Mouse (Mus musculus): ENCODE data around the gene Msln. TPM values are rescaled to one million over a fixed set of nuclear protein-coding genes. Genes with fewer than 3 reads are reported as not detected.

Msln gene
- polyA plus RNA-seq, 1 experiment from 2014 or later = 38.7 TPM

- no peak for ATAC-seq (replicated peaks; ENCODE audit: insufficient number of reproducible peaks, insufficient read depth, low FRiP score, low read depth)
- Histone ChIP-seq H3K27ac (no peak overlapping the region), H3K9ac (no peak overlapping the region), H3K4me3 (no peak overlapping the region), H3K36me3 (peaks cover 9% of the 10 kb centered on the region; the same call in 1 of the 2 replicates), H3K9me3 (replicated peaks) (no peaks in the 10 kb centered on the region), H3K4me2 (no peak overlapping the region), H3K4me1 (replicated peaks) (peaks cover 19% of the 10 kb centered on the region), H3K27me3 (peaks cover 4% of the 10 kb centered on the region; the same call in 1 of the 2 replicates)
- 94% methylated on average over 19 of the region's 19 CpGs for WGBS
Measured at GRCm38 (mm10) chr17:25723470-25723869, 30.7 kb downstream of the Msln start.

- Histone ChIP-seq H3K4me2 (no peak overlapping the region), H3K36me3 (peaks cover 9% of the 10 kb centered on the region; the same call in 1 of the 2 replicates), H3K4me3 (no peak overlapping the region), H3K27me3 (peaks cover 24% of the 10 kb centered on the region), H3K9ac (no peak overlapping the region), H3K27ac (no peak overlapping the region), H3K4me1 (replicated peaks) (peaks cover 18% of the 10 kb centered on the region), H3K9me3 (replicated peaks) (no peaks in the 10 kb centered on the region)
- 93% methylated on average over 5 of the region's 5 CpGs for whole genome bisulfite sequencing
- ATAC-seq (replicated peaks; ENCODE audit: insufficient number of reproducible peaks, insufficient read depth, low FRiP score, low read depth) = no peak
Measured at GRCm38 (mm10) chr17:25721476-25721875, 32.7 kb downstream of the Msln start.

GRCm38 (mm10) chr17:25717691-25718090 is 36.5 kb downstream of the Msln start:
- peak overlapping the region; percentile 45 for H3K4me3 ChIP-seq
- ATAC-seq (replicated peaks; ENCODE audit: insufficient number of reproducible peaks, insufficient read depth, low FRiP score, low read depth) = no peak; the same call in 1 of the 2 replicates
- H3K36me3 ChIP-seq = peaks cover 9% of the 10 kb centered on the region; the same call in 1 of the 2 replicates
- peaks cover 16% of the 10 kb centered on the region for H3K4me1 ChIP-seq (replicated peaks)
- peaks cover 32% of the 10 kb centered on the region for H3K27me3 ChIP-seq
- no peaks in the 10 kb centered on the region for H3K9me3 ChIP-seq (replicated peaks)
- peak overlapping the region; percentile 52; the same call in 1 of the 2 replicates for H3K9ac ChIP-seq
- WGBS = 7% methylated on average over 6 of the region's 6 CpGs
- H3K4me2 ChIP-seq = peak overlapping the region; percentile 86
- no peak overlapping the region for H3K27ac ChIP-seq

GRCm38 (mm10) chr17:25716711-25717637 is 37.2 kb downstream of the Msln start, which contains the start of gene Gng13:
TSS of gene Gng13 (plus strand) at chr17:25717171.
- H3K27me3 ChIP-seq = peaks cover 32% of the 10 kb centered on the region
- H3K9ac ChIP-seq = peak within 1 kb of the TSS; percentile 52
- no peak within 1 kb of the TSS for H3K27ac ChIP-seq
- ATAC-seq (replicated peaks; ENCODE audit: insufficient number of reproducible peaks, insufficient read depth, low FRiP score, low read depth) = peak; percentile 19
- H3K4me3 ChIP-seq = peak within 1 kb of the TSS; percentile 45
- H3K9me3 ChIP-seq (replicated peaks) = no peaks in the 10 kb centered on the region
- H3K4me1 ChIP-seq (replicated peaks) = peaks cover 16% of the 10 kb centered on the region
- peaks cover 9% of the 10 kb centered on the region; the same call in 1 of the 2 replicates for H3K36me3 ChIP-seq
- peak within 1 kb of the TSS; percentile 86 for H3K4me2 ChIP-seq
- WGBS = 2% methylated on average over 45 of the region's 45 CpGs

GRCm38 (mm10) chr17:25716130-25716529 is 38.0 kb downstream of the Msln start:
- Histone ChIP-seq H3K9ac (no peak overlapping the region), H3K9me3 (replicated peaks) (no peaks in the 10 kb centered on the region), H3K4me2 (peak overlapping the region; percentile 18; the same call in 1 of the 2 replicates), H3K4me3 (no peak overlapping the region), H3K27ac (no peak overlapping the region), H3K27me3 (peaks cover 32% of the 10 kb centered on the region), H3K4me1 (replicated peaks) (peaks cover 16% of the 10 kb centered on the region), H3K36me3 (peaks cover 9% of the 10 kb centered on the region; the same call in 1 of the 2 replicates)
- WGBS = 8% methylated on average over 6 of the region's 6 CpGs
- ATAC-seq (replicated peaks; ENCODE audit: insufficient number of reproducible peaks, insufficient read depth, low FRiP score, low read depth) = no peak

- 43% methylated on average over 3 of the region's 3 CpGs for WGBS
- Histone ChIP-seq H3K4me2 (no peak overlapping the region), H3K9me3 (replicated peaks) (no peaks in the 10 kb centered on the region), H3K36me3 (peaks cover 5% of the 10 kb centered on the region; the same call in 1 of the 2 replicates), H3K4me1 (replicated peaks) (peaks cover 16% of the 10 kb centered on the region), H3K27me3 (peaks cover 32% of the 10 kb centered on the region), H3K9ac (no peak overlapping the region), H3K4me3 (no peak overlapping the region), H3K27ac (no peak overlapping the region)
- no peak for ATAC-seq (replicated peaks; ENCODE audit: insufficient number of reproducible peaks, insufficient read depth, low FRiP score, low read depth)
Measured at GRCm38 (mm10) chr17:25715627-25716026, 38.6 kb downstream of the Msln start.

- 59% methylated on average over 4 of the region's 4 CpGs for WGBS
- Histone ChIP-seq H3K36me3 (no peaks in the 10 kb centered on the region), H3K4me2 (no peak overlapping the region)
Measured at GRCm38 (mm10) chr17:25711136-25711535, 43.0 kb downstream of the Msln start.

GRCm38 (mm10) chr17:25709994-25710393 is 44.2 kb downstream of the Msln start:
- H3K36me3 ChIP-seq = no peaks in the 10 kb centered on the region
- H3K27me3 ChIP-seq = no peaks in the 10 kb centered on the region; the same call in 1 of the 2 replicates
- no peaks in the 10 kb centered on the region for H3K9me3 ChIP-seq (replicated peaks)
- 92% methylated on average over 2 of the region's 2 CpGs for WGBS
- H3K4me2 ChIP-seq = no peak overlapping the region
- H3K4me3 ChIP-seq = no peak overlapping the region
- ATAC-seq (replicated peaks; ENCODE audit: insufficient number of reproducible peaks, insufficient read depth, low FRiP score, low read depth) = no peak
- no peak overlapping the region for H3K9ac ChIP-seq
- no peak overlapping the region for H3K27ac ChIP-seq
- no peaks in the 10 kb centered on the region for H3K4me1 ChIP-seq (replicated peaks)

More at GRCm38 (mm10) chr17:25711136-25711535, 43.0 kb downstream of the Msln start:
- peaks cover 4% of the 10 kb centered on the region for H3K4me1 ChIP-seq (replicated peaks)
- no peaks in the 10 kb centered on the region for H3K9me3 ChIP-seq (replicated peaks)
- no peak overlapping the region for H3K27ac ChIP-seq
- no peak overlapping the region for H3K4me3 ChIP-seq
- H3K9ac ChIP-seq = no peak overlapping the region
- ATAC-seq (replicated peaks; ENCODE audit: insufficient number of reproducible peaks, insufficient read depth, low FRiP score, low read depth) = no peak
- peaks cover 5% of the 10 kb centered on the region for H3K27me3 ChIP-seq

GRCm38 (mm10) chr17:25700863-25701496 is 53.2 kb downstream of the Msln start:
- WGBS = 56% methylated on average over 9 of the region's 9 CpGs
- ATAC-seq (replicated peaks; ENCODE audit: insufficient number of reproducible peaks, insufficient read depth, low FRiP score, low read depth) = no peak

More at GRCm38 (mm10) chr17:25700863-25701496, 53.2 kb downstream of the Msln start:
- Histone ChIP-seq H3K9me3 (replicated peaks) (no peaks in the 10 kb centered on the region), H3K9ac (no peak overlapping the region), H3K4me2 (no peak overlapping the region), H3K27me3 (peaks cover 13% of the 10 kb centered on the region; the same call in 1 of the 2 replicates), H3K27ac (no peak overlapping the region), H3K36me3 (no peaks in the 10 kb centered on the region), H3K4me1 (replicated peaks) (no peaks in the 10 kb centered on the region), H3K4me3 (no peak overlapping the region)
